Mouse (Mus musculus): ENCODE results near the gene Psapl1.
A peak's percentile ranks its signal among the peaks of the same experiment; 100 is the strongest.
"Not testable (repeated sequence)": the region's sequence is repeated elsewhere in the genome, so short reads cannot be mapped to it uniquely, and the experiment has no call there.

The Psapl1 gene

GRCm38 (mm10) chr5:36203421-36203820 is 400 bp upstream of the Psapl1 start:
- DNase-seq (ENCODE audit: low spot score in 2 of 2) = no peak

DNA sequence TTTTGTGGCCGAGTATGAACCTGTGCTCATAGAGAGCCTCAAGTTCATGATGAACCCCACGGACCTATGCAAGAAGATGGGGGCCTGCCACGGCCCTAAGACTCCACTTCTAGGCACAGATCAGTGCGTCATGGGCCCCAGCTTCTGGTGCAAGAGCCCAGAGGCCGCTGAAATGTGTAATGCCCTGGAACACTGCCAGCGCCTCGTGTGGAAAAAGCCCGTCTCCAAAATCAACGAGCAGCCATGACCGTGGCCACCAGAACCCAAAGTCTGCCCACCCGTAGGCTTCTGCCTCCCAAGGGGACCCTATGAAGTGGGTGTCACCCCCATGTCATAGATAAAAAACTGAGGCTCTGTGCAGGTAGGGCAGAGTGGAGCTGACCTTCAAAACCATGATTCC is 1.6 kb downstream of the Psapl1 start:
- no peak for DNase-seq (ENCODE audit: low spot score in 2 of 2)

- no peak for DNase-seq (ENCODE audit: low spot score in 2 of 2)
Measured at GRCm38 (mm10) chr5:36208803-36209202, 5.0 kb downstream of the Psapl1 start.

DNA sequence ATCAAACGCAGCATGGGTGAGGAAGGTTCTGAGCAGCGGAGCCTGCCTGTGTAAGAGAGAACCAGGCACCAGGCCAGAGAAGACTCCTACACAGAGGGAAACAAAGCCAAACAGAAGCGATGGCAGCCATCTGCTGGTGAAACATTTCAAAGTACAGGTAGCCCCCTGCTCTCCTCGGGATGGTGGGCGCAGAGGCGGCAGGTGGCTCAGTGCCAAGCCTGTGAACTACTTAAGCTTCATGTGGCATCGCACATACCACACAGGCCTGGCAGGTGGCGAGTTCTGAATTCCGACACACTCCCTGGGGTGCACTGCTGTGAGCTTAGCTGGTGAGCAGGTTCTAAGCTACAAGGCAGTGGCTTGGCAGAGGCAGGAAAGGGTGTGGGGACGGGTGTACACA is 9.5 kb downstream of the Psapl1 start:
- no peak for DNase-seq (ENCODE audit: low spot score in 2 of 2)

DNA sequence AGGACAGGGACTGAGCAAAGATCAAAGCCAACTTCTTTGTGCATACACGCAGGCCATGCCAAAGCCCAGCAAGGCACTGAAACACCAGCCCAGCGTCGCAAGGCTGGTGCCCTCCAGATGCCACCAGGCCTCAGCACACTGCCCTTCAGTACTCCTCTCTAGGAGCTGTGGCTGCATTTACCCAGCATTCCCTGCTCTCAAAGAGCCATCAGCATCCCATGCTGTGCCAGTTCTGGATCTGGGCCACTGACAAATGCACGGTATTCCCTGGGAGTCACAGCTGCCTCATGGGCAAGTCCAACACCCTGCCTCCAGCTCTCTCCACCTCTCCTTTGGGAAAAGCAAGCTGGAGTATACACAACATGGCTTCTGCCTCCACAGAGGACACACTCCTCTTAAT is 16.3 kb downstream of the Psapl1 start:
- DNase-seq (ENCODE audit: low spot score in 2 of 2) = no peak

DNA sequence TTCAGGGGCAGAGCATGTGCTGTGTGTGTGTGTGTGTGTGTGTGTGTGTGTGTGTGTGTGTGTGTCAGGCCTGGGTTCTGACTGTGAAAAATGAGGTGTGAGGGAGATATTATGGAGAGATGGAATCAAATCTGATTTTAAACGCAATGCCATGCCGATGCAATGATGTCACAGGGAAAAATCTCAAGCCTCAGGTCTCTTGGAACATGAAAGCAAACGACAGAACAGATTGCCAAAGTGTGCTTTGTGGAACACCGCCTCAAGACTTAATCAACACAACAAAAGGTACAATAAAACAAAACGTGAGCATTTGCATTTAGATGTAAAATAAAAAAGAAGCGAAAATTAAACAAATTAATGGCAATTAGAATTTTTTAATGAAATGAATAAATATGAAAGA is 16.8 kb downstream of the Psapl1 start:
- DNase-seq (ENCODE audit: low spot score in 2 of 2) = no peak

DNA sequence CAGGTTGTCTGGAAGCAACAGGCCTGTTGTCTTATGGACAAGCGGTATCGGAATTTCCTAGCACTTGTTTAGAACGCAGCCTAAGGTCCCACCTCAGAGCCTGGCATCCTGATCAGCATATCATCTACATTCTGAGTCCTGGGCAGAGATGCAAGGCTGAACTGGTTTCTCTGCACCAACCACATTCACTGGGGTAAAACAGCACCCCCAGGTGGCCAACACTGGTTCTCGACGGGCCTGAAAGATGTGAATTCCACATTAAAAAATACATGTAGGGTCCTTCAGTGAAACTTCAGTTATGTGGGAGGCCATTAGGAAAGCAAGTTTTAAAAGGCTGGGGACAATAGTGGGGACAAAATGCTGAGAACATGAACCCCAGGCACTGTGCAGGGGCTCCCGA is 20.0 kb downstream of the Psapl1 start:
- peak; percentile 40 to 74 for DNase-seq (ENCODE audit: low spot score in 2 of 2)

- no peak for DNase-seq (ENCODE audit: low spot score in 2 of 2)
Measured at GRCm38 (mm10) chr5:36225855-36226254, 22.0 kb downstream of the Psapl1 start.

DNA sequence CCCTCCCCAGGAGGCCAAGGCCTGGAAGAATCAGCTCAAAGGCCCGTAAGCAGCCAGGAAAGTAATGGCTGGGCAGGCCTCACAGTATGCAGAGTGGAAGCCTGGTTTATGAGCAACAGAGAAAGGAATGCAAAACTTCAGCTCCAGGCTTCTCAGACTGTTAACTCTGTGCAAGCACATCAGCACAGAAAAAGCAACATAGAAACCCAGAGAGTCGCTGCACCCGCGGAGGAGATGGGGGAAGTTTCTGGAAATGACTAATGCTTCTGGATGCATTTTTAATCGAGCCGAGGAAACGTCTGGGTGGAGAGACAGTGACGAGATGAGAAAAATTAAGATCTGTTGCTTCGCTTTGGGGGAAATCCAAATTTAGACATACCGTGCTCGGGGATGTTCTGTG is 22.5 kb downstream of the Psapl1 start:
- no peak for DNase-seq (ENCODE audit: low spot score in 2 of 2)

DNA sequence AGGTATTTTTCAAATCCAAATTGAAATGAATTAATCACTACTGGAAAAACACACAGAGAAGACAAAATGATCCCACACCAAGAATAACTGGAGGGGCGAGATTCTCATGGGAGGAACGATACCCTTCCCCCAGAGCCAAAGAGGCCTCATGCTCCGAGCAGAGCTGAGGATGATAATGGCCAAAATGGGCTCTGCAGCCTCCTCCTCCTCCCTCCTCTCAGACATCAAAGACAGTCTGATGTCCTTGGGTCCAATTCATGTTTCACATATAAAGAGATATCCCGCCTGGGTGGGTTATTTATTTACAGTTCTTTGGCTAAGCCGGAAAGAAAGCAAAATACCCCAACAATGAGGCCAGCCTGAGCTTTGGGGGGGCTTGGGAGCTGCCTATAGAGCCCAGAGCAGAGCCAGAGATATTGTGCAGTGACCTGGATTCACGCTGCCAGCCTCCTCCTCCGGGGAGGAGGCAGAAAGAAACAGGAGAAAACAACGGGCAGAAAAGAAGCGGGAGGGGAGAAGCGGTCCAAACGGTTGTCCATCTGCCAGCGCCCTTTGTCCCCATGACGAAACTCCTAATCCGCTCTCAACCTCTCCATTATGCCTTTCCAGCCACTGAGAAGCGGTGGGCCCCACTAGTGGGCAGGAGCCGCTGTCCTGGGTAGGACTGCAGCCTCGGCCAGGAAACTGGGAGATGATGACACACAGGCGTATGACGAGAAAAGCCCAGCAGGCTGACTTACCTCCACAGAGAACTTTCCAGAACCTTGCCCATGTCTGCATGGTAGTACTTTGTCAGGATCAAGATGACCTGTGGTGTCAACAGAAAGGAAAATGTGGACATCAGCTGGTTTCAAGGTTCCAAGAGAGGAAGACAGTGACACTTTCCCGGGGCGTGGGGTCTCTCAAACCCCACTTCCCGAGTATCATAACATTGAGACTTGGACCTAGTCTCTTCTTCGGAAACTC is 24.9 kb downstream of the Psapl1 start:
- DNase-seq (ENCODE audit: low spot score in 2 of 2) = no peak

GRCm38 (mm10) chr5:36230301-36230780 is 26.5 kb downstream of the Psapl1 start:
- no peak for DNase-seq (ENCODE audit: low spot score in 2 of 2)

DNA sequence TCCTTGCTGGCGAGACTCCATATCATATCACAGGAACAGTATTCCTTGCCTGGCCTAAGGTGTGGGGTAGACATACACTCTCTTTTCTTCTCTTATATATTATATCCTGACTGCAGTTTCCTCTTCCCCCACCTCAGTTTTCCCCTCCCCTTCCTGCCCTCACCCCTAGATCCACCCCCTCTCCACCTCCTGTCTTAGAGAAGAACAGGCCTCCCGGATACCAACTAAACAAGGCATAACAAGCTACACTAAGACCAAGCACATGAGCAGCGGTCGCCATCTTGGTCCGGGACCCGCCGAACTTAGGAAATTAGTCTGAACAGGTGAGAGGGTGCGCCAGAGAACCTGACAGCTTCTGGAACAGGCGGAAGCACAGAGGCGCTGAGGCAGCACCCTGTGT is 33.7 kb downstream of the Psapl1 start:
- DNase-seq (ENCODE audit: low spot score in 2 of 2) = not testable (repeated sequence)

DNA sequence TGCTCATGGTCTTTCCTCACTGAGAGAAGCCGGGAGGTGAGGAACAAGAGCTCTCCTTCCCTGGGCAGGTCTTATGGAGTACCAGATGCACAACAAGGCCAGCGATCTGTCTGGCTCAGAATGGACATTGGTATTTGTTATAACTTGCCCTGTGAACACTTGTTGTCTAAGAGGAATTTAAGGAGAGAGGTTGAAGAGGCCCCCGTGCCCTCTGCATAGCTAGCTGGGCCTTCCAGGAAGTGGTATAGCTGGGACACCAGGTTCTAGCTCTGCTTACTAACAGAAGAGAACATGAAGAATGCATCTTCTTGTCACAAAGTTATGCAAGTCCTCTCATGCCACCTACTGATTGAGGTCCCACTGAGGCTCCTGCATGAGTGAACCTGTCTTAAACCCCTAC is 44.2 kb downstream of the Psapl1 start:
- no peak for DNase-seq (ENCODE audit: low spot score in 2 of 2)

- no peak for DNase-seq (ENCODE audit: low spot score in 2 of 2)
Measured at GRCm38 (mm10) chr5:36252746-36253504, 49.1 kb downstream of the Psapl1 start.

DNA sequence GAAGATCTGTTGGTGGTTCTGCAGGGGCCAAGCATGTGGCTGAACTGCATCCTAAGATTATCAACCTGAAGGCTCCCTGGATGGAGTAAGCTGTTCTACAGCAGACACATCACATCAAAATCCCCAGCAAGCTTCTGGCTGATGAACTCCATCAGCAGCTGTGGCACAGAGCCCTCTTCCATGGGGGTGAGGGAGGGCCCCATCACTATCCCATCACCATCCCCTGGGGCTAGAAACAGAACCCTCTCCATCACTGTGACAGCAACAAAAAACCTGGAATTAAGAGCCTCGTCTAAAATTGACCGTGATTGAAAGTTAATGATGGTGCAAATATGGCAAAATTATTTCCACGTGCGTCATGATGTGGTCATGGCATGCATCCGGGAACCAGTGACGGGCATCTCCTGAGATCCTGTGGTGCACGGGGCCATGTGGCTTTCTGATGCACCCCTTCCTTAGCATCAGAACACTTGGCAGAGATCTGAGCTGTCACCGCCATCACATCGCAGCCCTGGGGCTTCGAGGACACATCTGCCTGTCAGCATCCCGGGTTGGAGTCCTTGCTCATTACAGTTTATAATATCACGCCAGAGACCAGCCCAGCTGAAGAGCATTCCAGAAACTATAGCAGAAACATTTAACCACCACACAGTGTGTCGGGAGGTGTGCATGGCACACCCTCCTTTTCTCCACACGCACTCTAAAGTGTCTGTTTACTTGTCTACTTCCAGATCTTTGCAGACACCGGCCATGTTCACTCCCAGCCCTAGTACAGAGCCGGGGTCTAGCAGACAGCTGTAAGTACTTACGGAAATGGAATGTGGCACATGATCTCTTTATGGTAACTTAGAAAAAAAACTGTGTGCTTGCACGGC is 51.1 kb downstream of the Psapl1 start:
- DNase-seq (ENCODE audit: low spot score in 2 of 2) = no peak

Data from spleen, postnatal 4 days (tissue).